13 mouse cellular contexts compared by ENCODE assay signal in genomic region chr5:117622221-117622620, GRCm38 (mm10).
DNase-seq lines count a peak whose midpoint lies in the region; ATAC-seq lines count a peak whose summit lies in the region.
"Had no signal": no experiment of that assay in that cellular context is flagged by ENCODE, and none has a peak within 500 bp of the region (broad histone marks: within the 10 kb centered on the region; RNA-seq: fewer than 3 reads in every experiment).

No protein-coding gene starts in this region.

- no peaks in the 10 kb centered on the region for H3K36me3 ChIP-seq in hindbrain, embryonic 15.5 days
- no peaks in the 10 kb centered on the region for H3K36me3 ChIP-seq in neural tube, embryonic 15.5 days
- H3K36me3 ChIP-seq: forebrain, embryonic 10.5 days; limb, embryonic 10.5 days; midbrain, embryonic 13.5 days had no signal

- WGBS in hindbrain, embryonic 15.5 days: 30% methylated on average over 12 of the region's 12 CpGs
- 19% methylated on average over 12 of the region's 12 CpGs for WGBS in neural tube, embryonic 15.5 days

- H3K27me3 ChIP-seq in hindbrain, embryonic 15.5 days: no peaks in the 10 kb centered on the region
- peaks cover 3% of the 10 kb centered on the region; the same call in 1 of the 2 replicates for H3K27me3 ChIP-seq in neural tube, embryonic 15.5 days (replicated peaks)
- H3K27me3 ChIP-seq: midbrain, embryonic 13.5 days had no signal

- H3K9me3 ChIP-seq in hindbrain, embryonic 15.5 days: no peaks in the 10 kb centered on the region
- H3K9me3 ChIP-seq in neural tube, embryonic 15.5 days (replicated peaks): no peaks in the 10 kb centered on the region
- H3K9me3 ChIP-seq: forebrain, embryonic 10.5 days; limb, embryonic 10.5 days; midbrain, embryonic 13.5 days had no signal

- ATAC-seq in hindbrain, embryonic 15.5 days (ENCODE audit: low FRiP score, low read depth): peak; percentile 60
- ATAC-seq in neural tube, embryonic 15.5 days (ENCODE audit: low FRiP score): peak; percentile 45; the same call in 1 of the 2 replicates
- ATAC-seq in CD4-positive, CD25-positive, alpha-beta regulatory T cell, adult 4 months: no peak
- ATAC-seq: midbrain, embryonic 13.5 days had no signal

- no peak overlapping the region for H3K9ac ChIP-seq in hindbrain, embryonic 15.5 days
- no peak overlapping the region for H3K9ac ChIP-seq in neural tube, embryonic 15.5 days (replicated peaks)
- H3K9ac ChIP-seq: midbrain, embryonic 13.5 days had no signal

- no peak overlapping the region for H3K4me3 ChIP-seq in hindbrain, embryonic 15.5 days
- no peak overlapping the region for H3K4me3 ChIP-seq in neural tube, embryonic 15.5 days (replicated peaks)
- H3K4me3 ChIP-seq: forebrain, embryonic 10.5 days; limb, embryonic 10.5 days; midbrain, embryonic 13.5 days had no signal

- H3K4me1 ChIP-seq in hindbrain, embryonic 15.5 days (replicated peaks): peaks cover 9% of the 10 kb centered on the region; the same call in 1 of the 2 replicates
- H3K4me1 ChIP-seq in neural tube, embryonic 15.5 days: peaks cover 14% of the 10 kb centered on the region

- intact Hi-C loops in left cerebral cortex, postnatal 36 days (cut with DNase I): no loop called here

- H3K4me2 ChIP-seq in hindbrain, embryonic 15.5 days: no peak overlapping the region
- no peak overlapping the region for H3K4me2 ChIP-seq in neural tube, embryonic 15.5 days
- H3K4me2 ChIP-seq: midbrain, embryonic 13.5 days had no signal

- DNase-seq in embryo, embryonic 11 days: peak; percentile 17
- no peak for DNase-seq in embryo, embryonic 9.5 days (ENCODE audit: extremely low spot score)
- peak; percentile 15 to 49 for DNase-seq in left cerebral cortex, adult 9 months (ENCODE audit: low spot score in 2 of 2)
- DNase-seq in left cerebral cortex, postnatal 36 days (ENCODE audit: low spot score in 2 of 2): no peak
- no peak for DNase-seq in thymus, postnatal 14 days
- DNase-seq: adrenal gland, adult 8-10 months; lung, adult 2 months had no signal

- H3K27ac ChIP-seq in hindbrain, embryonic 15.5 days (replicated peaks): no peak overlapping the region
- no peak overlapping the region for H3K27ac ChIP-seq in neural tube, embryonic 15.5 days (replicated peaks)
- H3K27ac ChIP-seq: forebrain, embryonic 10.5 days; limb, embryonic 10.5 days; midbrain, embryonic 13.5 days had no signal

Comparison
In these comparisons a context has a peak if more than half of its experiments do, and no peak if none do; other contexts are left out.
1. DNase-seq: peak in embryo, embryonic 11 days (single experiment) and left cerebral cortex, adult 9 months (2 of 2); none in embryo, embryonic 9.5 days (single experiment), left cerebral cortex, postnatal 36 days (0 of 2) and thymus, postnatal 14 days (single experiment).